Mouse (Mus musculus): ENCODE results near the gene Sat2.
A peak's percentile ranks its signal among the peaks of the same experiment; 100 is the strongest.

GRCm38 (mm10) chr11:69581814-69582213 is 40.0 kb upstream of the Sat2 start:
- no peak for TF ChIP-seq MAZ (IDR thresholded peaks at IDR 0.05; ENCODE audit: low read depth, low read length)
- no peak for TF ChIP-seq HCFC1 (IDR thresholded peaks at IDR 0.05; ENCODE audit: low read depth, low read length)
- no peak for TF ChIP-seq USF1 (IDR thresholded peaks at IDR 0.05; ENCODE audit: low read depth, low read length)
- TF ChIP-seq POLR2A (IDR thresholded peaks at IDR 0.05; ENCODE audit: low read depth, low read length): no peak
- no peak for TF ChIP-seq CTCF (conservative IDR thresholded peaks at IDR 0.05 in 1 of 2, IDR thresholded peaks at IDR 0.05 in 1 of 2; ENCODE audit: low read depth in 2 of 2, low read length in 2 of 2)
- TF ChIP-seq MAX (IDR thresholded peaks at IDR 0.05; ENCODE audit: low read length): no peak
- no peak for TF ChIP-seq IRF4 (IDR thresholded peaks at IDR 0.05; ENCODE audit: low read depth, low read length)
- TF ChIP-seq EP300 (IDR thresholded peaks at IDR 0.05; ENCODE audit: low read length): 0 out of 2 replicates have a peak, but pooled peaks have one; percentile 5

Measured in CH12.LX (cell line).